Mouse (Mus musculus) liver, adult 2 months (tissue): ENCODE measurements around the gene Jak1. TPM values are rescaled to one million over a fixed set of nuclear protein-coding genes. Genes with fewer than 3 reads are reported as not detected.

ENCODE experiments used
- DNase-seq: peaks from one replicate; pipeline ENCODE4 v3.0.0-alpha.2; 2011; ENCODE audit warnings: low read depth, low spot score; ENCODE audit errors: extremely low read depth
- H3K27ac ChIP-seq: fragments of 200-500 bp; replicated peaks from 2 replicates; pipeline ENCODE4 v1.5.1; 2012; ENCODE audit warnings: low read depth, mild to moderate bottlenecking, control low read depth, inconsistent platforms, low read length; ENCODE audit not compliant: insufficient read depth
- H3K27me3 ChIP-seq: fragments of 200-500 bp; 2 replicates; pipeline ENCODE4 v1.6.1; 2012; ENCODE audit warnings: mild to moderate bottlenecking, moderate library complexity, low read length, inconsistent platforms; ENCODE audit not compliant: control insufficient read depth, insufficient read depth
- H3K36me3 ChIP-seq: fragments of 200-500 bp; 2 replicates; pipeline ENCODE4 v1.6.1; 2012; ENCODE audit warnings: low read length, inconsistent platforms; ENCODE audit not compliant: control insufficient read depth, insufficient read depth
- H3K4me1 ChIP-seq: fragments of 200-500 bp; 2 replicates; pipeline ENCODE4 v1.6.1; 2011; ENCODE audit warnings: low read length; ENCODE audit not compliant: control insufficient read depth, insufficient read depth
- H3K4me3 ChIP-seq: fragments of 200-500 bp; 2 replicates; pipeline ENCODE4 v1.5.1; 2011; ENCODE audit warnings: low read depth, mild to moderate bottlenecking, control low read depth, low read length, moderate library complexity; ENCODE audit not compliant: insufficient read depth
- H3K79me2 ChIP-seq: fragments of 200-500 bp; 2 replicates; pipeline ENCODE4 v1.6.1; 2012; ENCODE audit warnings: inconsistent platforms, mild to moderate bottlenecking, low read length, moderate library complexity; ENCODE audit not compliant: control insufficient read depth, insufficient read depth
- H3K9ac ChIP-seq: fragments of 200-500 bp; 2 replicates; pipeline ENCODE4 v1.6.1; 2012; ENCODE audit warnings: low read depth, mild to moderate bottlenecking, control low read depth, inconsistent platforms, low read length
- CTCF ChIP-seq: fragments of 200-500 bp; IDR thresholded peaks from 2 replicates; pipeline ENCODE4 v1.5.1; 2011; ENCODE audit warnings: low read depth, low read length, control low read depth
- POLR2A ChIP-seq: fragments of 200-500 bp; IDR thresholded peaks from 2 replicates; pipeline ENCODE4 v1.6.1; 2011; ENCODE audit warnings: low read length, control low read depth; ENCODE audit not compliant: insufficient read depth; ENCODE audit errors: extremely low read depth
- WGBS: fragments of 180-500 bp; shearing (Covaris S2); methylation state at CpG from one replicate; pipeline ENCODE4 v1.1.7; 2018; 5-methylcytosine and 5-hydroxymethylcytosine counted together
- polyA plus RNA-seq: library from polyadenylated mRNA; depleted of rRNA; stranded (reverse); fragments of >200 nt; gene quantifications from 2 replicates; pipeline ENCODE4 v1.2.3, GENCODE M21; 2012
- total RNA-seq: library from RNA; depleted of rRNA; stranded (reverse); fragments of >200 nt; gene quantifications from 2 replicates; pipeline ENCODE4 v1.2.3, GENCODE M21; 2014

Gene Jak1
- total and polyA plus RNA-seq, 2 experiments: 21.7 to 67.1 TPM

- no peaks in the 10 kb centered on the region for H3K36me3 ChIP-seq
- no peak overlapping the region for H3K4me3 ChIP-seq
- no peak overlapping the region for H3K9ac ChIP-seq
- peak; percentile 69 for DNase-seq
- WGBS: 43% methylated on average over 4 of the region's 4 CpGs
- peaks cover 30% of the 10 kb centered on the region for H3K4me1 ChIP-seq
- H3K27ac ChIP-seq: peak overlapping the region; percentile 84
- TF ChIP-seq POLR2A (no peak), CTCF (no peak)
- peaks cover 38% of the 10 kb centered on the region; the same call in 1 of the 2 replicates for H3K79me2 ChIP-seq
- H3K27me3 ChIP-seq: no peaks in the 10 kb centered on the region
These were observed 48.8 kb downstream of the Jak1 start for GRCm38 (mm10) chr4:101216286-101216685.

GRCm38 (mm10) chr4:101213477-101213876 lies 51.6 kb downstream of the Jak1 start:
- no peaks in the 10 kb centered on the region for H3K36me3 ChIP-seq
- no peak overlapping the region for H3K27ac ChIP-seq
- no peak overlapping the region for H3K9ac ChIP-seq
- peaks cover 17% of the 10 kb centered on the region for H3K4me1 ChIP-seq
- TF ChIP-seq POLR2A: no peak
- TF ChIP-seq CTCF: no peak
- 72% methylated on average over 2 of the region's 2 CpGs for WGBS
- no peak overlapping the region for H3K4me3 ChIP-seq
- no peak for DNase-seq
- no peaks in the 10 kb centered on the region for H3K27me3 ChIP-seq
- peaks cover 35% of the 10 kb centered on the region; the same call in 1 of the 2 replicates for H3K79me2 ChIP-seq

- no peak overlapping the region for H3K4me3 ChIP-seq
- no peaks in the 10 kb centered on the region for H3K27me3 ChIP-seq
- TF ChIP-seq POLR2A (no peak), CTCF (no peak)
- WGBS: 42% methylated on average over 2 of the region's 2 CpGs
- H3K4me1 ChIP-seq: peaks cover 3% of the 10 kb centered on the region; the same call in 1 of the 2 replicates
- no peak overlapping the region for H3K27ac ChIP-seq
- H3K9ac ChIP-seq: no peak overlapping the region
- peaks cover 51% of the 10 kb centered on the region for H3K79me2 ChIP-seq
- H3K36me3 ChIP-seq: no peaks in the 10 kb centered on the region
- no peak for DNase-seq
These were observed 57.6 kb downstream of the Jak1 start for GRCm38 (mm10) chr4:101207492-101207891.

GRCm38 (mm10) chr4:101203518-101203917 lies 61.6 kb downstream of the Jak1 start:
- H3K27me3 ChIP-seq: no peaks in the 10 kb centered on the region
- H3K4me3 ChIP-seq: no peak overlapping the region
- H3K9ac ChIP-seq: no peak overlapping the region
- TF ChIP-seq POLR2A: no peak
- TF ChIP-seq CTCF: no peak
- no peak for DNase-seq
- peaks cover 21% of the 10 kb centered on the region for H3K4me1 ChIP-seq
- no peak overlapping the region for H3K27ac ChIP-seq
- peaks cover 64% of the 10 kb centered on the region for H3K79me2 ChIP-seq
- H3K36me3 ChIP-seq: no peaks in the 10 kb centered on the region
- 73% methylated on average over 1 of the region's 1 CpGs for WGBS

GRCm38 (mm10) chr4:101202626-101203025 lies 62.5 kb downstream of the Jak1 start:
- TF ChIP-seq CTCF: no peak
- no peak for TF ChIP-seq POLR2A
- Histone ChIP-seq H3K27me3 (no peaks in the 10 kb centered on the region), H3K9ac (no peak overlapping the region), H3K27ac (no peak overlapping the region), H3K79me2 (peaks cover 60% of the 10 kb centered on the region), H3K4me1 (peaks cover 25% of the 10 kb centered on the region), H3K4me3 (no peak overlapping the region), H3K36me3 (no peaks in the 10 kb centered on the region)
- WGBS: 88% methylated on average over 10 of the region's 10 CpGs
- no peak for DNase-seq

- Histone ChIP-seq H3K36me3 (no peaks in the 10 kb centered on the region), H3K4me3 (no peak overlapping the region), H3K27me3 (no peaks in the 10 kb centered on the region), H3K4me1 (peaks cover 36% of the 10 kb centered on the region), H3K79me2 (peaks cover 59% of the 10 kb centered on the region), H3K9ac (no peak overlapping the region), H3K27ac (peak overlapping the region; percentile 60)
- TF ChIP-seq POLR2A: no peak
- 0 out of 2 replicates have a peak, but pooled peaks have one; percentile 19 for TF ChIP-seq CTCF
- WGBS: 73% methylated on average over 8 of the region's 8 CpGs
- DNase-seq: peak; percentile 54
These were observed 65.5 kb downstream of the Jak1 start for GRCm38 (mm10) chr4:101199433-101200081.
